Mouse (Mus musculus) liver, embryonic 16.5 days (tissue): ENCODE measurements around the gene Stat5b. TPM values are rescaled to one million over a fixed set of nuclear protein-coding genes. Genes with fewer than 3 reads are reported as not detected.

ENCODE experiments used
- ATAC-seq: fragments of 200-750 bp; cut with Nextera tagmentation; 2 replicates; pipeline ENCODE4 v1.8.0; 2017; ENCODE audit warnings: low read depth, mild to moderate bottlenecking, moderate number of reproducible peaks, moderate library complexity
- H3K27ac ChIP-seq: fragments of 300-500 bp; sonication (generic); 2 replicates; pipeline ENCODE4 v1.5.1; 2014; ENCODE audit warnings: mild to moderate bottlenecking, low read length
- H3K27me3 ChIP-seq: fragments of 300-500 bp; sonication (generic); 2 replicates; pipeline ENCODE4 v1.6.1; 2014; ENCODE audit warnings: low read depth, low read length, mixed read lengths; ENCODE audit not compliant: control insufficient read depth, insufficient read depth
- H3K36me3 ChIP-seq: fragments of 300-500 bp; sonication (generic); 2 replicates; pipeline ENCODE4 v1.6.1; 2014; ENCODE audit warnings: mild to moderate bottlenecking; ENCODE audit not compliant: control insufficient read depth, insufficient read depth
- H3K4me1 ChIP-seq: fragments of 300-500 bp; sonication (generic); 2 replicates; pipeline ENCODE4 v1.6.1; 2014; ENCODE audit warnings: low read depth, low read length, mixed read lengths; ENCODE audit not compliant: control insufficient read depth
- H3K4me2 ChIP-seq: fragments of 300-500 bp; sonication (generic); 2 replicates; pipeline ENCODE4 v1.6.1; 2014; ENCODE audit warnings: low read depth, low read length, mixed read lengths
- H3K4me3 ChIP-seq: fragments of 300-500 bp; sonication (generic); 2 replicates; pipeline ENCODE4 v1.5.1; 2014; ENCODE audit warnings: low read depth, mild to moderate bottlenecking, low read length
- H3K9ac ChIP-seq: fragments of 300-500 bp; sonication (generic); 2 replicates; pipeline ENCODE4 v1.6.1; 2014; ENCODE audit warnings: low read depth, low read length
- H3K9me3 ChIP-seq: fragments of 300-500 bp; sonication (generic); replicated peaks from 2 replicates; pipeline ENCODE4 v1.6.1; 2016; ENCODE audit warnings: low read length; ENCODE audit not compliant: control insufficient read depth
- WGBS: fragments of 180-500 bp; shearing (Covaris S2); extraction: QIAGEN DNeasy Blood & Tissue Kit; methylation state at CpG from one replicate; pipeline ENCODE4 v1.1.7; 2014; ENCODE audit not compliant: insufficient replicate concordance; 5-methylcytosine and 5-hydroxymethylcytosine counted together
- polyA plus RNA-seq: library from polyadenylated mRNA; unstranded; fragments of >200 nt; fragmentation: Nextera tagmentation; extraction: Ambion mirVana; gene quantifications from 2 replicates; pipeline ENCODE4 v1.2.1, GENCODE M21; 2015

Gene Stat5b
- polyA plus RNA-seq, 1 experiment from 2014 or later, result 22.6 TPM

DNA sequence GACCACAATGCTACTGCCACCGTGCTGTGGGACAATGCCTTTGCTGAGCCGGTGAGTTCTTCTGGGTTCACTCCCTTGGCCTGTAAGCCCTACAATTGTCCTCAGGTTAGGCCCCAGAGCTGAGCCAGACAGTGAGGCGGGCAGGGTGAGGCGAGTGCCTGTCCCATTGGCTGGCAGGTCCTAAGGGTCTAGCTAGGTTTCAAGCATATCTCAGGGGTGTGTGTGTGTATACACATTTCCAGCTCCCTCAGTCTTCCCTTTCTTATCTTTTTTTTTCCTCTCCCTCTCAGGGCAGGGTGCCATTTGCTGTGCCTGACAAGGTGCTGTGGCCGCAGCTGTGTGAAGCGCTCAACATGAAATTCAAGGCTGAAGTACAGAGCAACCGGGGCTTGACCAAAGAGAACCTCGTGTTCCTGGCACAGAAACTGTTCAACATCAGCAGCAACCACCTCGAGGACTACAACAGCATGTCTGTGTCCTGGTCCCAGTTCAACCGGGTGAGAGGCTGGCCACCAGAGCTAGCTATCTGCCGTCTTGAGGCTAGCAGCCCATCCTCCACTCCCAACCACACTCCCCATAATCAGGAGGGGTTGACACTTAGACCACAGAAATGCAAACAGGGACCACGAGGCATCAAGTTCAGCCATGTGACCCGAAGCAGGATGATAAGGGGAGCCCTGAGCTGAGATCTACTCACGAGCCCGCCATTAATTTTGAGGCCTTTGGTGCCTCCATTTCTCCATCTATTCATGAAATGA lies 29.0 kb upstream of the Stat5b start:
- Histone ChIP-seq H3K9ac (no peak overlapping the region), H3K4me3 (no peak overlapping the region), H3K36me3 (peaks cover 9% of the 10 kb centered on the region), H3K27ac (no peak overlapping the region; the same call in 1 of the 2 replicates), H3K4me1 (peaks cover 17% of the 10 kb centered on the region), H3K4me2 (no peak overlapping the region), H3K27me3 (no peaks in the 10 kb centered on the region), H3K9me3 (no peaks in the 10 kb centered on the region)
- ATAC-seq, result peak; percentile 69
- 33% methylated on average over 15 of the region's 15 CpGs for WGBS

- peaks cover 14% of the 10 kb centered on the region for H3K4me1 ChIP-seq
- no peak overlapping the region for H3K4me3 ChIP-seq
- H3K36me3 ChIP-seq, result peaks cover 9% of the 10 kb centered on the region
- H3K4me2 ChIP-seq, result no peak overlapping the region
- no peaks in the 10 kb centered on the region for H3K27me3 ChIP-seq
- no peak overlapping the region for H3K27ac ChIP-seq
- H3K9me3 ChIP-seq, result no peaks in the 10 kb centered on the region
- 75% methylated on average over 3 of the region's 3 CpGs for WGBS
- no peak overlapping the region for H3K9ac ChIP-seq
- ATAC-seq, result no peak
Measured at GRCm38 (mm10) chr11:100875761-100876160, 25.2 kb upstream of the Stat5b start.

DNA sequence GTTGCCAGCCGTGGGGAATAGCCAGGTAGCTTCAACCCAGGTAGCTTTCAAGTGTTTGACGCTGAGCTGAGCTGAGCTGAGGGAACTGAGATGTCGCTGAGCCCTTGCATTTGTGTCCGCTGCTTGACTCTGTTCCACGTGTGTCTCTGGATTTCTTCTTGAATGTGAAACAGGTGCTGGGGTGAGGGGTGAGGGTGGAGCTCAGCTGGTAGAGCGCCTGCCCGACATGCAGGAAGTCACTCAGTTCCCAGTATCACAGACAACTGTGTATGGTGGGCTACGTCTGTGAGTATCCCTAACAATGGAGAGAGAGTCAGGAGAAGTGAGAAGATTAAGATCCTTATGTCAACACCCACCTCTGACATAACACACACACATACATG lies 20.4 kb upstream of the Stat5b start:
- Histone ChIP-seq H3K9ac (no peak overlapping the region), H3K27ac (no peak overlapping the region), H3K4me2 (no peak overlapping the region), H3K9me3 (no peaks in the 10 kb centered on the region), H3K36me3 (no peaks in the 10 kb centered on the region; the same call in 1 of the 2 replicates), H3K4me1 (no peaks in the 10 kb centered on the region), H3K27me3 (no peaks in the 10 kb centered on the region), H3K4me3 (no peak overlapping the region)
- ATAC-seq, result no peak
- WGBS, result 74% methylated on average over 8 of the region's 8 CpGs

GRCm38 (mm10) chr11:100870256-100870967 lies 19.9 kb upstream of the Stat5b start:
- Histone ChIP-seq H3K9me3 (no peaks in the 10 kb centered on the region), H3K4me1 (no peaks in the 10 kb centered on the region), H3K36me3 (no peaks in the 10 kb centered on the region), H3K27ac (no peak overlapping the region), H3K27me3 (no peaks in the 10 kb centered on the region), H3K4me2 (no peak overlapping the region), H3K9ac (no peak overlapping the region), H3K4me3 (no peak overlapping the region)
- no peak; the same call in 1 of the 2 replicates for ATAC-seq
- 78% methylated on average over 10 of the region's 10 CpGs for WGBS

DNA sequence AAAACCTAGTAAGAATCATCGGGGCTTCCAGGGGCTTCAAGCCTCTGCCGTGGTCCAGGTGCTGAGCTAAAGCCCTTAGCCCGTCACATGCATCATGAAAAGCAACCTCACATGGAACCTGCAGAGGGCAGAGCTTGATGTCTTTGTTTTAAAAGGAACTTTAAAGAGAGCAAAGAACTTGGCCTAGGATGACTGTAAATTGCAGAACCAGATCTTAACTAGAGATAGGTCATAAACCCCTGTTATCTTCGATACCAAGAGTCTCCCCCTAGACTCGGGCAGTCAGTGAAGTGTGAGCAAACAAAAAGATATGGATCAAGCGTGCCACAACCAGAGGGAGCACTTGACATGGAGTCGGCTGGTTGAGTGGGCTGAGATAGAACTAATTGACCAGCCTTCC lies 15.1 kb upstream of the Stat5b start:
- H3K27me3 ChIP-seq, result no peaks in the 10 kb centered on the region
- WGBS, result 43% methylated on average over 7 of the region's 7 CpGs
- no peaks in the 10 kb centered on the region for H3K9me3 ChIP-seq
- no peak overlapping the region for H3K27ac ChIP-seq
- H3K4me2 ChIP-seq, result no peak overlapping the region
- H3K9ac ChIP-seq, result no peak overlapping the region
- no peak overlapping the region for H3K4me3 ChIP-seq
- ATAC-seq, result no peak
- peaks cover 14% of the 10 kb centered on the region for H3K4me1 ChIP-seq
- H3K36me3 ChIP-seq, result no peaks in the 10 kb centered on the region

- Histone ChIP-seq H3K27ac (no peak overlapping the region), H3K27me3 (no peaks in the 10 kb centered on the region), H3K4me2 (no peak overlapping the region), H3K4me3 (no peak overlapping the region), H3K36me3 (no peaks in the 10 kb centered on the region), H3K9ac (no peak overlapping the region), H3K9me3 (no peaks in the 10 kb centered on the region), H3K4me1 (peaks cover 22% of the 10 kb centered on the region)
- WGBS, result 85% methylated on average over 10 of the region's 10 CpGs
- no peak for ATAC-seq
Measured at GRCm38 (mm10) chr11:100863141-100863540, 12.6 kb upstream of the Stat5b start.

GRCm38 (mm10) chr11:100861836-100862235 lies 11.3 kb upstream of the Stat5b start:
- Histone ChIP-seq H3K4me3 (no peak overlapping the region), H3K36me3 (no peaks in the 10 kb centered on the region), H3K27ac (no peak overlapping the region), H3K4me1 (peaks cover 22% of the 10 kb centered on the region), H3K4me2 (no peak overlapping the region), H3K27me3 (no peaks in the 10 kb centered on the region; the same call in 1 of the 2 replicates), H3K9me3 (no peaks in the 10 kb centered on the region), H3K9ac (no peak overlapping the region)
- 37% methylated on average over 3 of the region's 3 CpGs for WGBS
- ATAC-seq, result no peak

- no peak for ATAC-seq
- 26% methylated on average over 7 of the region's 7 CpGs for WGBS
- Histone ChIP-seq H3K9me3 (no peaks in the 10 kb centered on the region), H3K27ac (no peak overlapping the region), H3K4me1 (peaks cover 22% of the 10 kb centered on the region), H3K4me3 (peak overlapping the region; percentile 68), H3K27me3 (no peaks in the 10 kb centered on the region; the same call in 1 of the 2 replicates), H3K36me3 (no peaks in the 10 kb centered on the region), H3K9ac (peak overlapping the region; percentile 66; the same call in 1 of the 2 replicates), H3K4me2 (peak overlapping the region; percentile 91)
Measured at GRCm38 (mm10) chr11:100861335-100861734, 10.8 kb upstream of the Stat5b start.
